Mouse (Mus musculus) neural tube, embryonic 14.5 days (tissue): Measurements from ENCODE around the gene Ccdc32. TPM values are rescaled to one million over a fixed set of nuclear protein-coding genes. Genes with fewer than 3 reads are reported as not detected.

Experiments
- ATAC-seq: fragments of 200-750 bp; cut with Nextera tagmentation; 2 replicates; pipeline ENCODE4 v1.8.0; 2017; ENCODE audit warnings: low read depth, mild to moderate bottlenecking, moderate TSS enrichment, moderate library complexity
- H3K27ac ChIP-seq: fragments of 300-500 bp; sonication (generic); 2 replicates; pipeline ENCODE4 v1.5.1; 2014; ENCODE audit warnings: low read depth, mild to moderate bottlenecking, control low read depth, low read length, moderate library complexity, mixed read lengths
- H3K27me3 ChIP-seq: fragments of 300-500 bp; sonication (generic); 2 replicates; pipeline ENCODE4 v1.6.1; 2014; ENCODE audit warnings: low read length; ENCODE audit not compliant: control insufficient read depth, insufficient read depth
- H3K36me3 ChIP-seq: fragments of 300-500 bp; sonication (generic); 2 replicates; pipeline ENCODE4 v1.6.1; 2014; ENCODE audit warnings: low read length, mixed read lengths; ENCODE audit not compliant: control insufficient read depth, insufficient read depth
- H3K4me1 ChIP-seq: fragments of 300-500 bp; sonication (generic); 2 replicates; pipeline ENCODE4 v1.6.1; 2014; ENCODE audit warnings: low read length; ENCODE audit not compliant: control insufficient read depth, insufficient read depth
- H3K4me2 ChIP-seq: fragments of 300-500 bp; sonication (generic); 2 replicates; pipeline ENCODE4 v1.6.1; 2014; ENCODE audit warnings: mild to moderate bottlenecking, low read depth, low read length, control low read depth
- H3K4me3 ChIP-seq: fragments of 300-500 bp; sonication (generic); 2 replicates; pipeline ENCODE4 v1.5.1; 2014; ENCODE audit warnings: low read depth, low read length, control low read depth, mixed read lengths
- H3K9ac ChIP-seq: fragments of 300-500 bp; sonication (generic); replicated peaks from 2 replicates; pipeline ENCODE4 v1.6.1; 2014; ENCODE audit warnings: low read depth, mild to moderate bottlenecking, control low read depth, low read length, mixed read lengths
- H3K9me3 ChIP-seq: fragments of 300-500 bp; sonication (generic); 2 replicates; pipeline ENCODE4 v1.6.1; 2016; ENCODE audit warnings: low read length; ENCODE audit not compliant: control insufficient read depth
- WGBS: fragments of 180-500 bp; shearing (Covaris S2); extraction: QIAGEN DNeasy Blood & Tissue Kit; methylation state at CpG from one replicate; pipeline ENCODE4 v1.1.7; 2014; 5-methylcytosine and 5-hydroxymethylcytosine counted together
- polyA plus RNA-seq: library from polyadenylated mRNA; unstranded; fragments of >200 nt; fragmentation: Nextera tagmentation; extraction: Ambion mirVana; gene quantifications from 2 replicates; pipeline ENCODE4 v1.2.1, GENCODE M21; 2014

The Ccdc32 gene
- polyA plus RNA-seq, result 36.3 and 38.5 TPM in 2 replicates

GRCm38 (mm10) chr2:119028941-119029551 is at the start of gene Ccdc32:
TSS of gene Ccdc32 (minus strand) at chr2:119029393.
- Histone ChIP-seq H3K27ac (no peak within 1 kb of the TSS), H3K9me3 (no peaks in the 10 kb centered on the region), H3K27me3 (no peaks in the 10 kb centered on the region), H3K36me3 (no peaks in the 10 kb centered on the region), H3K4me3 (peak within 1 kb of the TSS; percentile 49), H3K9ac (peak within 1 kb of the TSS; percentile 69), H3K4me1 (peaks cover 6% of the 10 kb centered on the region; the same call in 1 of the 2 replicates), H3K4me2 (peak within 1 kb of the TSS; percentile 78)
- WGBS, result under 1% methylated on average over 28 of the region's 28 CpGs
- peak; percentile 96 for ATAC-seq

GRCm38 (mm10) chr2:119072397-119072796 is 43.2 kb upstream of the Ccdc32 start:
- H3K36me3 ChIP-seq, result no peaks in the 10 kb centered on the region
- no peak overlapping the region for H3K9ac ChIP-seq
- H3K4me3 ChIP-seq, result no peak overlapping the region
- H3K9me3 ChIP-seq, result no peaks in the 10 kb centered on the region
- no peaks in the 10 kb centered on the region for H3K27me3 ChIP-seq
- H3K27ac ChIP-seq, result no peak overlapping the region
- ATAC-seq, result no peak
- 94% methylated on average over 4 of the region's 4 CpGs for WGBS
- H3K4me1 ChIP-seq, result no peaks in the 10 kb centered on the region
- no peak overlapping the region for H3K4me2 ChIP-seq

- Histone ChIP-seq H3K9ac (no peak overlapping the region), H3K36me3 (no peaks in the 10 kb centered on the region), H3K4me3 (no peak overlapping the region), H3K27ac (no peak overlapping the region), H3K9me3 (no peaks in the 10 kb centered on the region), H3K4me1 (no peaks in the 10 kb centered on the region), H3K27me3 (no peaks in the 10 kb centered on the region), H3K4me2 (no peak overlapping the region)
- 96% methylated on average over 2 of the region's 2 CpGs for WGBS
- no peak for ATAC-seq
These were observed 30.9 kb upstream of the Ccdc32 start for GRCm38 (mm10) chr2:119060139-119060538.

- no peak overlapping the region for H3K27ac ChIP-seq
- ATAC-seq, result no peak
- WGBS, result 90% methylated on average over 4 of the region's 4 CpGs
- no peaks in the 10 kb centered on the region for H3K9me3 ChIP-seq
- no peak overlapping the region for H3K4me2 ChIP-seq
- no peak overlapping the region for H3K9ac ChIP-seq
- H3K4me1 ChIP-seq, result no peaks in the 10 kb centered on the region
- H3K27me3 ChIP-seq, result no peaks in the 10 kb centered on the region
- H3K4me3 ChIP-seq, result no peak overlapping the region
- H3K36me3 ChIP-seq, result no peaks in the 10 kb centered on the region
These were observed 21.0 kb upstream of the Ccdc32 start for GRCm38 (mm10) chr2:119050132-119050650.

GRCm38 (mm10) chr2:119047849-119048248 is 18.7 kb upstream of the Ccdc32 start:
- Histone ChIP-seq H3K27me3 (no peaks in the 10 kb centered on the region), H3K4me2 (peak overlapping the region; percentile 52), H3K9me3 (no peaks in the 10 kb centered on the region), H3K36me3 (no peaks in the 10 kb centered on the region), H3K4me3 (peak overlapping the region; percentile 69), H3K4me1 (no peaks in the 10 kb centered on the region), H3K9ac (peak overlapping the region; percentile 47; the same call in 1 of the 2 replicates), H3K27ac (no peak overlapping the region)
- 10% methylated on average over 4 of the region's 4 CpGs for WGBS
- no peak for ATAC-seq

GRCm38 (mm10) chr2:119046649-119047611 is 17.7 kb upstream of the Ccdc32 start, which contains the start of gene Knl1:
TSS of gene Knl1 (plus strand) at chr2:119047119.
- Histone ChIP-seq H3K36me3 (no peaks in the 10 kb centered on the region), H3K9ac (peak within 1 kb of the TSS; percentile 47), H3K27ac (peak within 1 kb of the TSS; percentile 82), H3K27me3 (no peaks in the 10 kb centered on the region), H3K4me3 (peak within 1 kb of the TSS; percentile 69), H3K4me1 (no peaks in the 10 kb centered on the region), H3K9me3 (no peaks in the 10 kb centered on the region), H3K4me2 (peak within 1 kb of the TSS; percentile 52)
- ATAC-seq, result peak; percentile 96
- WGBS, result under 1% methylated on average over 77 of the region's 77 CpGs

GRCm38 (mm10) chr2:119045163-119045562 is 16.0 kb upstream of the Ccdc32 start:
- WGBS, result 55% methylated on average over 2 of the region's 2 CpGs
- H3K27me3 ChIP-seq, result no peaks in the 10 kb centered on the region
- no peak overlapping the region for H3K4me2 ChIP-seq
- H3K4me1 ChIP-seq, result no peaks in the 10 kb centered on the region
- H3K9me3 ChIP-seq, result no peaks in the 10 kb centered on the region
- H3K4me3 ChIP-seq, result no peak overlapping the region
- no peaks in the 10 kb centered on the region for H3K36me3 ChIP-seq
- no peak overlapping the region for H3K9ac ChIP-seq
- no peak for ATAC-seq
- no peak overlapping the region for H3K27ac ChIP-seq

- Histone ChIP-seq H3K27me3 (no peaks in the 10 kb centered on the region), H3K9me3 (no peaks in the 10 kb centered on the region), H3K9ac (no peak overlapping the region), H3K4me1 (peaks cover 3% of the 10 kb centered on the region; the same call in 1 of the 2 replicates), H3K27ac (no peak overlapping the region), H3K4me3 (no peak overlapping the region), H3K36me3 (peaks cover 16% of the 10 kb centered on the region), H3K4me2 (no peak overlapping the region)
- WGBS, result 56% methylated on average over 4 of the region's 4 CpGs
- ATAC-seq, result no peak
These were observed 11.7 kb upstream of the Ccdc32 start for GRCm38 (mm10) chr2:119040882-119041281.

- H3K36me3 ChIP-seq, result peaks cover 16% of the 10 kb centered on the region
- peaks cover 8% of the 10 kb centered on the region for H3K4me1 ChIP-seq
- H3K27me3 ChIP-seq, result no peaks in the 10 kb centered on the region
- H3K9ac ChIP-seq, result peak overlapping the region; percentile 82
- 15% methylated on average over 7 of the region's 7 CpGs for WGBS
- peak overlapping the region; percentile 80 for H3K4me2 ChIP-seq
- H3K9me3 ChIP-seq, result no peaks in the 10 kb centered on the region
- ATAC-seq, result no peak
- H3K4me3 ChIP-seq, result peak overlapping the region; percentile 91
- H3K27ac ChIP-seq, result peak overlapping the region; percentile 89
These were observed 6.2 kb upstream of the Ccdc32 start for GRCm38 (mm10) chr2:119035397-119035745.
